Mouse (Mus musculus) layer of hippocampus, adult 2 months (tissue): Measurements from ENCODE around the gene Anxa4. TPM values are rescaled to one million over a fixed set of nuclear protein-coding genes. Genes with fewer than 3 reads are reported as not detected.

Source experiments
- DNase-seq, 2 experiments: peaks; one replicate each; pipeline ENCODE4 v3.0.0; 2022; ENCODE audit warnings: low spot score in 2 of 2
- H3K27ac ChIP-seq: fragments of 200-600 bp; 2 replicates; pipeline ENCODE4 v1.8.1; 2022
- H3K4me3 ChIP-seq: fragments of 200-600 bp; 2 replicates; pipeline ENCODE4 v1.8.1; 2022; ENCODE audit warnings: mild to moderate bottlenecking
- CTCF ChIP-seq: fragments of 200-600 bp; conservative IDR thresholded peaks from 2 replicates; pipeline ENCODE4 v1.8.1; 2022; ENCODE audit warnings: antibody characterized with exemption, mild to moderate bottlenecking, moderate library complexity
- total RNA-seq, 2 experiments: library from RNA; stranded (reverse); gene quantifications; 2 replicates each; pipeline ENCODE4 v1.2.3; 2021

Gene Anxa4
- total RNA-seq, 2 experiments from 2014 or later: 4.6 to 4.8 TPM

DNA sequence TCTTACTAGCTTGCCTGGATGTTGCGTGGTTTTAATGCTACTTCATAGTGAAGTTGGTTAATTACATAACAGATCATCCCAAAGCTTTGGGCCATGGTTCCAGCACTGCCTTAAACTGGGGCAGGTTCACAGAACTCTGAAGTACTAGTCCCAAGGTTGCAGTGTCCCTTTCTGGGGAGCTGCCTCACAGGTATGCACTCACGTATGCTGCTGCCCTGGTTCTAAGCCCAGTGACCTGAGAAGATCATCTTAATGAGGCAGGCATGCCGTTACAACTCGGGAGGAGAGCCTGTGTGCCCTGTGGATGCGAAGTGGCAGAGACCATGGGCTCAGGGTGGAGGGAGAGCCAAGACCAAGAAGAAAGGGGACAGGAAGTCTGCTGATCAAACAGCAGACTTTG, 26.5 kb upstream of the Anxa4 start:
- no peak for TF ChIP-seq CTCF
- no peak for DNase-seq
- Histone ChIP-seq H3K27ac (no peak overlapping the region), H3K4me3 (no peak overlapping the region)

DNA sequence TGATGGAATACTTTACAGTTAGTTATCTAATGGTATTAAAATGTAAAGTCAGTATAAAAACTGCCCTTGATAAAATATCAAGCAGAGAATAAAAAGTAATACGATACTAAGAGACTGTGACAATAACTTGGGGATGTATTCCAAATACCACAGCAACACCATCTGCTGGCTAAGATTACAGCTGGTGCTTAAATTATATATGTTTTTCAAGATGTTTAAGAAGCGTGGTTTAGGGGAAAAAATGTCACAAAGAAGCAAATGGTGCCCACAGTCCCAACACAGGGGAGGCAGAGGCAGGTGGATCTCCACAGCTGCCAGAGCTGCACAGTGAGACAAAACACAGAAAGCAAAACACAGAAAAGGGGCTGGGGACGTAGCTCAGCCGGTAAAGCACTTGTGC, 25.5 kb upstream of the Anxa4 start:
- Histone ChIP-seq H3K27ac (peak overlapping the region; percentile 15; the same call in 1 of the 2 replicates), H3K4me3 (no peak overlapping the region)
- TF ChIP-seq CTCF: no peak
- DNase-seq: peak in 1 of 2 experiments; percentile 29

DNA sequence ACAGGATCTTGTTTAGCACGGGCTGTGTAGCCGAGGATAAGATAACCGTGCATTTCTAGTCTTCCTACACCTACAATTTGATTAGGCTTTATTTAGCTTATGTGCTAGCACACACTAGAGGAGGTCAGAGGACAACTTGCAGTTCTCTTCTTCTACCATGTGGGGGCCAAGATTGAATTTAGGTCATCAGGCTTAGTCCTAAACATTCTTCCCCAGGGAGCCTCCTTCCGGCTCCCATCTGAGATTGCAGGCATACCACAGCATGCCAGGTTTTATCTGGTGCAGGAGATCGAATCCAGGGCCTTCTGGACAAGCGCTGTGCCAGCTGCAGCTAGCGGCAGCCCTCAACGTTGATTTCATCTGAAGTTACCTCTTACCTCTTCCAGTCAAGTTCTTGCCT, 23.2 kb upstream of the Anxa4 start:
- no peak for DNase-seq
- TF ChIP-seq CTCF: peak; percentile 79

DNA sequence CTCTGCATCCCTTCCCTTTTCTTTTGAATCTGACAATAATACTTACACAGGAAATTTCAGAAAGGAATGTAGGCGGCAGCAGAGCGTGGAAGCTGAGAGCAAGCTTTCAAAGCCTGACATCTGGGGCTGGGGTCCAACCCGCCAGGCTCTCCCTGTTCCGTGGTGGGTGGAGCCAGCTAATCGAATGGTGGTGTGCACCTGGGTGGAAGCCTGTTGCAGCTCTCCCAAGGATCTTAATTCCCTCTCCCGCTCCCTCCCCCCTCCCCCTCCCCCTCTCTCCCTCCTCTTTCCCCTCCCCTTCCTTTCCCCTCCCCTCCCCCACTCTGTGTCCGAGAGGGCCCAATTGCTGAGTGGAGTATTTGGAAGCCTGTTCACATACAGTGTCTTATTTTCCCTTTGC, 22.1 kb upstream of the Anxa4 start:
- TF ChIP-seq CTCF: peak; percentile 33
- DNase-seq: no peak
- Histone ChIP-seq H3K27ac (peak overlapping the region; percentile 82), H3K4me3 (peak overlapping the region; percentile 30; the same call in 1 of the 2 replicates)

More for the DNA sequence above, 23.2 kb upstream of the Anxa4 start:
- H3K4me3 ChIP-seq: no peak overlapping the region
- H3K27ac ChIP-seq: peak overlapping the region; percentile 53; the same call in 1 of the 2 replicates

DNA sequence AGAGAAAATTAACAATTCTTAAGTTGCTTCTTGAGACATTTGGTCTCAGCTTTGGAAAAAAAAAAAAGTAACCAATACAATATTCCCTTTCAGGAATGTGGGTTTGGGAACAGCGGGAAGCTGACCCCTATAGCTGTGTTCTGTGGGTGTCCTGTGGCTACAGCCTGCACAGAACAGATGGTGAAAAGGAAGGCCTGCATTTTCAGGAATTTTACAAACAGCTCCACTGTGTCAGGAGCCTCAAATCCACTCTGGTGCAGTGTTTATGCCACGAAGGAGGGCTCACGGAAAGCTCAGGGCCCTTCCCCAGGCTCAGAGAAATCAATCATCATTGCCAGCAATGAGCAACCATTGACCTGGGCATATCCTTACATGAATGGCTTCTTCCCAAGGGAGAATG, 21.5 kb upstream of the Anxa4 start:
- H3K27ac ChIP-seq: peak overlapping the region; percentile 82
- H3K4me3 ChIP-seq: peak overlapping the region; percentile 30; the same call in 1 of the 2 replicates
- DNase-seq: no peak
- TF ChIP-seq CTCF: no peak

DNA sequence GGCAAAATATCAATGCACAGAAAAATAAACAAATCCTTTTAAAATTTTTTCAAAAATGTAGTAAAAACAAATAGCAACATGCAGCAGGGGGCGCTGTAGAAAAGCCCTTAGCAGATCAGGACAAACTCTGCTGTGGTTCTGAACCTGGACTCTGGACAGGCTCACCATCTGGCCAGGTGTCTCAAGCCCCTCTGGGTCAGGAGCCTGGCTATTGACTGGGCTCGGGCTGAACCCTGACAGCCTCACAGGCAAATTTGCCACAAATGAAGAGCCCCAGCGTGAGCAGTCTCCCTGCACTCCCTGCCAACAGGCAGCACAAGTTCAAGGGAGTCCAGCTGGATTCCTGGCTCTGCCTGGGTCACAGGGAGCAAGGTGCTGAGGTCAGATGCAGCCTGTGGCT, 20.0 kb upstream of the Anxa4 start:
- H3K27ac ChIP-seq: no peak overlapping the region
- TF ChIP-seq CTCF: peak; percentile 88
- no peak for DNase-seq

DNA sequence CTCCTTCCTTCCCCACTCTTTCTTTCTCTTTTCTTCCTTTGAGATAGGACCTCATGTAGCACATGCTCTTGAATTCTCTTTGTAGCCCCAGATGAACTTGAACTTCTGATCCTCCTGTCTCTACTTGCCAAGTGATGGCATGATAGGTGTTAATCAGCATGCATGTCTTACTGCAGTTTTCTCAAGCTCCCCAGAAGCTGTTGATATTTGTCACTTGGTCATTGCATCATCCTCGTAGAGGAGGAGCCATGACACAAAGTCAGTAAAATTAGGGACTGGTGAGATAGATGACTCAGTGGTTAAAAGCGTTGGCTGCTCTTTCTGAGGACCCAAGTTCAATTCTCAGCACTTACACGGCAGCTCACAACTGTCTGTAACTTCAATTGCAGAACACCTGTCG, 19.5 kb upstream of the Anxa4 start:
- no peak overlapping the region for H3K27ac ChIP-seq
- DNase-seq: no peak
- no peak overlapping the region for H3K4me3 ChIP-seq
- no peak for TF ChIP-seq CTCF

More for the DNA sequence above, 20.0 kb upstream of the Anxa4 start:
- no peak overlapping the region for H3K4me3 ChIP-seq

DNA sequence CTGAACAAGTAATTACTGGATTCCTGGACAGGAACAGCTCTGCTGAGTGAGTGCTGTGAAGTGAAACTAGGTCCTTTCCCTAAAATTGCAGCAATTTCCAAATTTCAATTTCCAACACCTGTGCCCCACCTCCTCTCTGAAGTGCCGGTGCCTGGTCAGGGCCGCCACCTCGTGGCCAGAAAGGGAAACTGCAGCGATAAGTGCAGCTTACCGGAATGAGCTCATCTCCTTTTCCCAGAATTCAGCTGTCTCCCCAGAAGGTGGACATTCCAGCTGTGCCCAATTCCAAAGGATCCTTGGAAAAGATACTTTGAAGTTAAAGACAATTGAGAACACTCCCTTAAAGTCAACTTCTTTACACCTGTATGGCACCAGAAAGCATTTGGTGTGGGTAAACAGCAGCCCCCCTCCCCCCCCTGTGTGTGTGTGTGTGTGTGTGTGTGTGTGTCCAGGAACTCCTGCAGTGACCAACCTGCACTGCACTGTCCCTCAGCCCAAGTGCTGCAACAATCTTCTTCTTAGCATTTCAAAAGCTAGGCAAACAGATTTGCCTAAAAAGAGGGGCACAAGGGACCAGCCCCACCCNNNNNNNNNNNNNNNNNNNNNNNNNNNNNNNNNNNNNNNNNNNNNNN, 13.2 kb upstream of the Anxa4 start:
- TF ChIP-seq CTCF: peak; percentile 99
- Histone ChIP-seq H3K27ac (no peak overlapping the region), H3K4me3 (no peak overlapping the region)
- DNase-seq: peak; percentile 76 to 81

DNA sequence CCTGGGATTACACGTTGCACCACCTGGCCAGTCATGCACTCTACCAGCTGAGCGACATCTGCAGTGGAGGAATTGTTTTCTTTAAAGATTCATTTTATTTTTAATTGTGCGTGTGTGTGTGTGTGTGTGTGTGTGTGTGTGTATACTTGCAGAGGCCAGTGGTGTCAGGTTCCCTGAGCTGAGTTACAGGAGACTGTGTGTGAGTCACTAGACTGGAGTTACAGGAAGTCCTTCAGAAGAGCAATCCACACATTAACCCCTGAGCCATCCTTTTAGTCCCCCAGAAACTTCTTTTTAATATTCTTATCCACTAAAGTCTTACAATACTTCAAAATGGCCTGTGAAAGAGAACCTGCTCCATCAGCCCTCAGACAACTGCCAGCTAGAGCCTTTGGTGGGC, 11.3 kb upstream of the Anxa4 start:
- no peak overlapping the region for H3K4me3 ChIP-seq
- no peak for TF ChIP-seq CTCF
- H3K27ac ChIP-seq: no peak overlapping the region
- no peak for DNase-seq

DNA sequence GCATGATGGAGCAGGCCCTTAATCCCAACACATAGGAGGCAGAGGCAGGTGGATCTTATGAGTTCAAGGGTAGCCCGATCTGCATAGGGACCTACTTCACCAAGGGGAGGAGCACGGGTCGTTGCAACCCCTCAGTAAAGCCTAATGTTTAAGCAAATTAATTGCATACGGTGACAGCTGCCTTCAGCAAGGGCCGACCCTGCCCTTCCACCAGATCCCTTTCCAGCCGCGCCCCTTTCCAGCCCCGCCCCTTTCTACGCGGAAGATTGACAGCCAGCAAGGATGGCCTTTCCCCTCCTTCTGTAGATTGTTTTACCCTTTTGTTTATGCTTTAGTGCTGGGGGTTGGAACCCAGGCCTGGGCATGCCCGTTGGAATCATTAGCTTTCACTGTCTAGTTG, 8.0 kb upstream of the Anxa4 start:
- Histone ChIP-seq H3K4me3 (no peak overlapping the region), H3K27ac (no peak overlapping the region)
- DNase-seq: no peak
- TF ChIP-seq CTCF: no peak

DNA sequence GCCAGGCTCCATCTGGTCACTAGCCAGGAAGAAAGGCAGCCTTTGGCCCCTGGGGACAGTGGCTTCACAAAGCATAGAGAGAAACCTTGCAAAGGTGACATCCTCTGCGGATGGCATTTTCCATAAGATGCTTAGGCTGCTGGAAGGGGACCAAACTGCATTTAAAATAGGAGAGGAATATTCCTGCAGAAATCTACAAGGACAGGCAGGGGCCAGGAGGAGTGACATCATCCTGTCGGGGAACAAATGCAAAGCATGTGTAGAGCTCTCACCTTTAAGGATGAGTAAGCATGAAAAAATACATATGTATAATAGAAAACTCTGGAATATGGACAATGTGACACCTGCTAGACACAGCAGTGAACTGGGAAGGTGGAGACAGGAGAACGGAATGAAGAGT, 7.1 kb upstream of the Anxa4 start:
- Histone ChIP-seq H3K4me3 (no peak overlapping the region), H3K27ac (no peak overlapping the region)
- no peak for DNase-seq
- no peak for TF ChIP-seq CTCF

DNA sequence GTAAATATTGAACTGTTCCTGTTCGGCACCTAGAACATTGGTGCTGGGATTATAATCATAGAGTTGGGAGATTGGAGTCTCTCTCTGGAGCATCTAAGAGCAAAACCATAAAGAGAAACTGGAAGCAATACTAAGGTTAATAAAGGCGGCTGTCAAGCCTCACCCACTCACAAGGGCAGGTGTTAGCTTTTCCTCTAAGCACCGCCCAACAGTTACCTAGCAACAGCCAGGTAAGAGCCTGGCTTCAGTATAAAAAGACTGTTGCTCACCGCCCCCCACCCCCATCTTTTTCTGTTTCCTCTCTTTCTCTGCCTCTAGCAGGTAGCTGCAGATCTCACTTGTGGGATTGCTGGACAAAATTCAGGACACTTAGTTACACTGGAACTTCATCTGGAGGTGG, 4.1 kb upstream of the Anxa4 start:
- DNase-seq: no peak
- H3K27ac ChIP-seq: no peak overlapping the region
- TF ChIP-seq CTCF: no peak
- no peak overlapping the region for H3K4me3 ChIP-seq

DNA sequence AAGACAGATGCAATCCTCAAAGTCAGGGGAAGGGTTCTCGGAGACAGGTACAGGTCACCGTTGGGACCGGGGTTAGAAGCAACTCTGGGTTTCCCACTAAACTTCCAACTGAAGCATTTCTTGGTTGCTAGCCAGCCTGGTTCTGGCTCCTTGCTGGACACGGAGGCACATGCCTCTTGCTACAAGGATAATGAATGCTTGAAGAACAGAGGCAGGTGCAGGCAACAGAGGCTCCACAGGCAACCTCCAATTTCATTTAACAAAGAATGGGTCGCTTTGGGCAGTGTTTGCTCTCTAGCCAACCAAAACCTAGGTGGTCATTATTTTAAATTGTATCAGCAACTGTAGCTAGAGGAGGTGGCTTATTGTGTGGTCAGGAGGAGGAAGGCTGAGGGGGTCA, 573 bp upstream of the Anxa4 start:
- TF ChIP-seq CTCF: no peak
- Histone ChIP-seq H3K27ac (no peak overlapping the region), H3K4me3 (peak overlapping the region; percentile 57; the same call in 1 of the 2 replicates)
- DNase-seq: no peak

DNA sequence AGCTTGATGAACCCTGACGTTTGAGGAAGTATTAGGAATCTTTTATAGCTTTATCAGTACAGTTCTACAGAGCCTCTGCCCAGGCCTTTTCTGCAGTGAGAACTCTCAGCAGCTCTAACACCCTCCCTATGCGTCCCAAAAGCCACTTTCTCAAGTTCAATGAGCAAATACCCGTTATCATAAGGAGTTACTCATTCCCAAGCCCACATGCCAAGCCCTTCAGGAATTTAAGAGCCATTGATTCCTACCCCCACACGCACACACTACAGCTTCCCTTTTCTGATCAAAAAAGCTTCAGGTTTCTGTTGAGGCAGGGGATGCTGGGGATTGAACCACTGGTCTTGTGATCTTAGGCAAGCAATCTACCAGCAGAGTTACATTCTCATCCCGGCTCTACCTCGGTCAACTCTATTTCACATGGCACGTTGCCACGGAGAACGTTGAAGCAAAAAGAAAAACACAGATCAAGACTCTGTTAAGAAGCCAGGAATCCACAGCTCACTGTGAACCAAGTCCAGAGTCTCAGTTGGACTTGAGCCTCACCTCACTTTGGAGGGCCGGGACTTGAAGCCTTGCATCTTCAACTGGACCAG, 2.9 kb downstream of the Anxa4 start:
- Histone ChIP-seq H3K27ac (no peak overlapping the region), H3K4me3 (no peak overlapping the region)
- TF ChIP-seq CTCF: no peak
- DNase-seq: no peak
